Mouse (Mus musculus): Measurements from ENCODE around the gene Tppp3. TPM values are rescaled to one million over a fixed set of nuclear protein-coding genes. Genes with fewer than 3 reads are reported as not detected.

Tppp3 gene
- under 1 TPM; 0.50 to 0.60 TPM for polyA plus RNA-seq (2017; shearing (Covaris generic))

GRCm38 (mm10) chr8:105471314-105472015 is at the start of gene Tppp3:
TSS of gene Tppp3 (minus strand) at chr8:105471526.
- no peak for ATAC-seq

DNA sequence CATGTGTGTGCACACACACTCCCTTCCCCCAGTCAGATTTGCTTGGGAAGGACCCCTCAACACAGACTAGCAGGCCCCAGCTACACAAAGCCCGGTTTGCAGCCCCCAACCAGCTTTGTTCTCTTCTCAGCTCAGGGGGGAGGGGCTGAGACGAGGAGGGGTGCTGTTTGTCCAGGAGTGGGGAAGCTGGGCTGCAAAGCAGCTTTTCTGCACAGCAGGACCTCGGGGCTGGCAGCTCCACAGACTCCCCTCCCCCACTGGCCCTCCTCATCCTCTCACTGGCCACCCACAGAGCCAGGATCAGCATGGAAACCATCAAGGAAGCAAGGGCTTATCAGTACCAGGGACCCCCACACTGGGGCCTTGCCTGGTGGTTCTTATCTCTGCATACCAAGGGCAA is 49.7 kb upstream of the Tppp3 start:
- ATAC-seq = no peak

- ATAC-seq = no peak
These were observed 49.2 kb upstream of the Tppp3 start for GRCm38 (mm10) chr8:105520521-105520920.

DNA sequence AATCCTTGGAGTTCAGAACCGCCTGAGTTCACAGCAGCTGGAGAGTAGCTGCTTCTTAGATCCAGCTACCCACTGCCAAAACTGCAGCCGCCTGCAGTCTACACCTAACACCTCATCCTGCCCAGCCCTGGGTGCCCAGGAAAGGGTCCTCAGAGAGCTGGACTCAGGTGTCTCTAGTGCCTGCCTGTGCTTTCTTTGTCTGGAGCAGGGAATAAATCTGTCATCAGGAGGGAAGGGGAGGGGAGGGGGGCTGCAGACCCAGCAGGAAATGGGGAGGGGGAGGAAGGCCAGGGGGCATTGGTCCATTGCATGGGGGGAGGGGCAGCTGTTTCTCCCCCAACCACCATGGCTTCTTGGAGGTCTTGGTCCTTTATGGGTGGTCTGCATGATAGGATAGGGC is 48.3 kb upstream of the Tppp3 start:
- no peak for ATAC-seq

GRCm38 (mm10) chr8:105518436-105519313 is 47.3 kb upstream of the Tppp3 start, which contains the start of gene Hsd11b2:
TSS of gene Hsd11b2 (plus strand) at chr8:105518755.
- peak; percentile 79 for ATAC-seq

DNA sequence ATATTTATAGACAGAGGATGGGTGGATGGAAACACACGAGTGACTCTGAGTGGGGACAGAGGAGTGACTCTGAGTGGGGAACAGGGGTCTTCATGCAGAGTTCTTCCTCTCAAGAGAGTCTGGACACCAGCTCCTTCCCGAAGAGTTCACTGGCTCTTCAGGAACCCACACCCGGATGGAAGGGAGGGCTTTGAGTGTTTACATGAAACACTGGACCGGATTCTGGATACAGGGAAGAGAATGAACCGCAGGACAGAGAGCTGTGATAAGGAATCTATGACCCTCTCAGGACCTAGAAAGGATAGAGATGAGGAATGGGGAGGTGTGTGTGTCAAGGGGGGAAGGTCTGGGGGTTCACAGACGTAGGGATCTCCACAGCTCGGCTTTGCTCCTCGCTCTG is 46.0 kb upstream of the Tppp3 start:
- ATAC-seq = no peak

GRCm38 (mm10) chr8:105516018-105516645 is 44.8 kb upstream of the Tppp3 start:
- no peak for ATAC-seq

DNA sequence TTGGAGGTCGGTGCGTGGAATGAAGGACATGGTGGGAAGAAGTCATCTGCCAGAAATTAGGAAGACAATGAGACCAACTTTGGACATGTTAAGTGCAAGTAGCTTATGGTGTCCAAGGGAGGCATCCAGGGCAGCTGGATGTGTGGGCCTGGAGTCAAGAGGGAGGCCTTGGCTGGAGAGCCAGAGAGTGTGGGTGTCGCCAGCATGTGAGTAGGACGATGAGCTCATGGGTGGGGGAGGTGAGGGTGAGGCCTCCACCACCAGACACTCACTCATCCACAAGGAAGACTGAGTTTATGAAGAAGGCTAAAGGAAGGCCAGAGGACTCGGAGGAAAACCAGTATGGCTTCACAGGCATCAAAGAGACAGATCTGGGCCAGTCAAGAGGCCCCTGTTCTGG is 43.3 kb upstream of the Tppp3 start:
- ATAC-seq = no peak

- no peak for ATAC-seq
These were observed 42.9 kb upstream of the Tppp3 start for GRCm38 (mm10) chr8:105514194-105514593.

DNA sequence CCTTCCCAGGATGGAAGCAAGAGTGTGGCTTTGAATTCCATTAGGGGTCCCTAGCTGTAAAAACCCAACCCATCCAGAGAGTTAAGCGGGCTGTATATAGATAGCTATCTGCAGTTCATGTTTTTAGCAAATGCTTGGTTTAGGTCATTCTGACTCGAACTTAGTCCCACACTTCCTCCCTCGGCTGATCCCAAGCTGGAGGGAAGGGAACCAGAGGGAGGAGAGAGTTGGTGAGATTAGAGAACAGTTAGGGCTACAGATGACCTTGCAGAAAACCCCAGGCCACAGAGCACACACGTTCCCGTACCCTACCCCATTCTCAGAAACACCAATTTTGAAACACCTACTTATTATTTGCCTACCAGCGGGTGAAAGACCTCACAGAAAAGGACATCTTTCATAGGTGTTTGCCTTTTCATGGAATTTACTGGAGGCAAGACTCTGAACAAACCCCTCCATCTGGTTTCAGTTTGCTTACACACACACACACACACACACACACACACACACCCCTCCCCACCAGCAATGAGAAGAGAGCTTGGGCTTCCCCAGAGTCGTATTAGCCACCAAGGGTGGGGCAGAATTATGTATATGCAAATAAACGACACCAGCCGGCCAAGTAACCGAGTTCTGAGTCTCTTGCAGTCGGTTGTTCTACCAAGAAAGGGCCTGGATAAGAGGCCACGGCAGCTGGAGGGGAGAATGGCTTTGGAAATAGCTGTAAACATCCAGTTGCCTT is 38.8 kb upstream of the Tppp3 start:
- no peak for ATAC-seq

DNA sequence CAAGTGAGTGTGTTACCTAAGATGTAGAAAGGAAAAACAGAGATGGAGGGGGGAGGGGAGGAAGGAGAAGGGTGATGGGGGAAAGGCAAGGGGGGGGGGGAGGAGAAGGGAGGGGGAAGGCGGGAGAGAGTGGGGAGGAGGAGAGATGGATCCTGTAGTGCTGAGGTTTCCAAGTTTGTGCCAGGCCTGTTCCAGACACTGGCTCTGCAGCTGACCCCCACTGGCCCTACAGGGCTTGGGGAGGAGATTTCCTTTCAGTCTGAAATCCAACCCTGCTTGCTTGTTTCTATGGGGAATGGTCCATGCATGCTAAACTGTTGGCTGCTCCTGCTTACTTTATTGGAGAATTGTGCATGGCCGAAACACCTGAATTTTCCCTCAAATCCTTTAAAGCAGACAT is 37.4 kb upstream of the Tppp3 start:
- ATAC-seq = no peak

GRCm38 (mm10) chr8:105506977-105507376 is 35.7 kb upstream of the Tppp3 start:
- no peak for ATAC-seq

DNA sequence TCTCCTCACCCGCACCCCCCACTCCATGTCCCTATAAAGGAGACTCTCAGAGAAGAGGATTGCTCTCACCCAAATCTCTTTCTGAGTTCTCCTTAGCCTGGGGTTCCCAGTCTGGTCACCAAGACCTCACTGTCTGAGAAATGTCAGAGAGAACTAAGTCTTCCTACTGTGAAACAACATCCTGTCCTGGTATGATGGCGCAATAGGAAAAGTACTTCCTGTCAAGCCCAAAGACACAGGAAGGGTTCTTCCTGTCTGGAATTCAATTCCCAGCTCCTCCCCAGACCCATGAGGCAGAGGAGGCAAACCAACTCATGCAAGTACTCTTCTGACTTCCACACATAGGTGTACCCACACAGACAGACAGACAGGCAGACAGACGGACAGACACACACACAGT is 33.3 kb upstream of the Tppp3 start:
- no peak for ATAC-seq

GRCm38 (mm10) chr8:105499787-105500186 is 28.5 kb upstream of the Tppp3 start:
- ATAC-seq = no peak

- ATAC-seq = peak; percentile 66
These were observed 25.3 kb upstream of the Tppp3 start, which contains the start of gene Zdhhc1 for GRCm38 (mm10) chr8:105496439-105497180. TSS of gene Zdhhc1 (minus strand) at chr8:105496902.

- ATAC-seq = no peak
These were observed 24.3 kb upstream of the Tppp3 start for GRCm38 (mm10) chr8:105495350-105496302.

- no peak for ATAC-seq
These were observed 23.2 kb upstream of the Tppp3 start for GRCm38 (mm10) chr8:105494566-105494965.

DNA sequence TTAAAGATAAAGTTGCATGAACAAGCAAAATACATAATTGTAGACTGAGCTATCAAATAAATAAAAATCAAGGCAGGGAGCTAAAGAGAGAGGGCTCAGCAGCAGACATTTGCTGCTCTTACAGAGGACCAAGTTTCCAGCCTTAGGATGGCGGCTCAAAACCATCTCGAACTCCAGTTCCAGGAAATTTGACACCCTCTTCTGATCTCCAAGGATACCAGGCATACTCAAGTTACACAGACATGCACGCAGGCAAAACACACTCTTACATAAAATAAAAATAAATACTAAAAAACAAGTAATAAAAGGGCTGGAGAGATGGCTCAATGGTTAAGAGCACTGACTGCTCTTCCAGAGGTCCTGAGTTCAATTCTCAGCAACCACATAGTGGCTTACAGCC is 22.2 kb upstream of the Tppp3 start:
- ATAC-seq = no peak

DNA sequence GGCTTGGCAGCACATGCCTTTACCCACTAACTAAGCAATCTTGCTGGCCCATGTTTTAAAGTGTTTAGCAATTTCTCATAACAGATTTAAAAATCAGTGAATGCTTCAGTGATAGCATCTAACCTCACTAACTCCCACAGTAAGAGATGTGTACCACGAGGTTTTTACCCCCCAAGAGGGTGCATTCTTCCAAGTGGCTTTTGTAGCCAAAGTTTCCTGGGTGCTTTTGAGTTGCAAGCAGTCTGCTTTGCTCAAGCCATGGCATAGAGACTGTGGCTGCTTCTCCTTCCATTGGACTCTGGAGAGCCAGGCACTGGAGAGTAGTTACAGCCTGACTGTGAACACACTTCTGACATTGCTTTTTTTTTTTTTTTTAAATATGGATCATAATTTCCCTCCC is 18.0 kb upstream of the Tppp3 start:
- ATAC-seq = no peak

DNA sequence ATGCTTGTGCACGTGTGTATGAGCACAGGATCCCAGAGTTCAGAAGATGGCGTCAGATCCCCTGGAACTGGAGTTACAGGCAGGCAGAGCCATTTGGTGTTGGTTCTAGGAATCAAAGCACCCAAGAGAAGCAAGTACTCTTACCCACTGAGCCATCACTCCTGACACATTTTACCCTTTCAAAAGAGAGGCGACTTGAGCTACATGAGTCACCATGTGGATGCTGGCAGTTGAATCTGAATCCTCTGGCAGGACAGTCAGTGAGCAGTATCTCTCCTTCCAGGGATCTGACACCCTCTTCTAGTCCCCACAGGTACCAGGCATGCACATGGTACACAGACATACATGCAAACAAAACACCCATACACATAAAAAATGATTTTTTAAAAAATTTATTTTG is 16.8 kb upstream of the Tppp3 start:
- no peak for ATAC-seq

DNA sequence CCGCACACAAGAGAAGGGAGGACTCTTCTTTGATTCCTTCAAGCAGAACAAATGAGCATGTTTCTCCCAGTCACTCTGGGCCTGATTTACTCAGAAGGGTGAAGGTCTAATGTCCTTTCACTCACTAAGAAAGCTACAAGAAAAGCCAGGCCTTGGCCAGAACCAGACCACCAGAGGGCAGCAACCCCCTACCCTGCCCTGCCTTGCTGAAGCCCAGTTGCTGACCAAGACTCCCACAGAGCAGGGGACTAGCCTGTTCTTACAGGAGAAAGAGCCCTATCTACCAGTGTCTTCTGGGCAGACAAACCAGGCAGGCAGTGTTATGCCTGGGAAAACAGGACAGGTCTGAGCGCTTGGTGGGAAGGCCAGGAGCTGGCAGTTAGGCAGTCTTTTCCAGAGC is 13.1 kb upstream of the Tppp3 start:
- no peak for ATAC-seq
